Mouse (Mus musculus) embryonic fibroblast, embryonic 13.5 days (primary cell): ENCODE data around the gene Pdcd5.

ENCODE experiments used
- CTCF ChIP-seq: IDR thresholded peaks from 2 replicates; pipeline ENCODE4 v1.5.1; 2011; ENCODE audit warnings: mild to moderate bottlenecking, control low read depth, low read length, moderate library complexity, borderline replicate concordance; ENCODE audit not compliant: insufficient read depth
- POLR2A ChIP-seq: IDR thresholded peaks from 2 replicates; pipeline ENCODE4 v1.6.1; 2011; ENCODE audit warnings: low read depth, mild to moderate bottlenecking, control low read depth, low read length, moderate library complexity

GRCm38 (mm10) chr7:35659173-35659572, 11.9 kb upstream of the Pdcd5 start:
- peak; percentile 50; the same call in 1 of the 2 replicates for TF ChIP-seq CTCF
- no peak for TF ChIP-seq POLR2A
